Mouse (Mus musculus): ENCODE measurements around the gene Pten.

DNA sequence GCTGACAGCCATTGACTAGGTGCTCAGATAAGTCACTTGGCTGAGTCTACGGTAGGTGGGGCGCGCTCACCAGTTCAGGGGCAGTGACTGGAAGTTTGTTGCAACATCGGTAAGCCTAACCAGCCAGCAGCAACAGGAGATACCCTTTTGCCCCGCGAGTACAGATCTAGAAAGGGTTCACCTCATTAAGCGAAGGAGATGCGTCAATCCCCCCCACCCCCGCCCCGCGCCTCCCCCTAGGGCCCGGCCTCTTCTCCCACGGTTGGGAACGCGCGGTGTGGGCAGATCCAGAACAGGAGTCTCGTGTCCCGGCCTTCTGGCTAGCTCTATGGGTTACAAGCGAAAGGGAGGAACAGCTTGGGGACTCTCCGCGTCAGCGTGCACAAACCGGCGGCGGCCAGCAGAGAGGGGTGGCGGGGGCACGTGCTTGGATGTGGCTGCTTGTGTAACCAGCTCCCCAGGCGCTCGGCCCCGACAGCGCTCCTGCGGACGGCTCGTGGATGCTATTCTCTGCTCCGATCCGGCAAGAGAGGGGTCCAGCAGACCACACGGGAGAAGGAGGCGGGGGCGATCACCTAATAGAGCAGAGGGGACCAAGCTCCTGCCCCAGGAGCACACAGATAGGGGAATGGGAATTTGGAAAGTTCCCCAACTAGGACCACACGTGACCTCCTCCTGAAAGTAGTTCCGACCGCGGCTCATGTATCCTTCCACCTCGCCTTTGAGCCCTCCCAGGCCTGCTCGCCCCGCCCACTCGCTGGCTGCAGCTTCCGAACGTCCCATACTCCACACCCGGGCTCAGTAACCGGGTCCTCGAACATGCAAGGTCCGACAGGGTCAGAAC is 1.3 kb upstream of the Pten start:
- TF ChIP-seq CTCF (IDR thresholded peaks at IDR 0.05; ENCODE audit: extremely low read depth, insufficient read depth, insufficient read length, insufficient replicate concordance) (peak; percentile 46; the same call in 1 of the 2 replicates), POLR2A (IDR thresholded peaks at IDR 0.05; ENCODE audit: low read depth, low read length) (peak; percentile 76; the same call in 1 of the 2 replicates)

Data from spleen, adult 2 months (tissue).